Mouse (Mus musculus) adipocyte (in vitro differentiated cells): ENCODE measurements around the gene Card11.

ENCODE experiments used
- DNase-seq: peaks from one replicate; pipeline ENCODE4 v3.0.0-alpha.2; 2016; ENCODE audit warnings: low spot score

The Card11 gene

GRCm38 (mm10) chr5:141000349-141000748, at the start of gene Card11:
Card11 (minus strand) TSS chr5:141000582.
- DNase-seq = no peak

- no peak for DNase-seq
Measured at GRCm38 (mm10) chr5:141047651-141048218, 47.4 kb upstream of the Card11 start.

- no peak for DNase-seq
Measured at GRCm38 (mm10) chr5:141044976-141045375, 44.6 kb upstream of the Card11 start.

- no peak for DNase-seq
Measured at GRCm38 (mm10) chr5:141043654-141044447, 43.5 kb upstream of the Card11 start.

GRCm38 (mm10) chr5:141042406-141042805, 42.0 kb upstream of the Card11 start:
- DNase-seq = no peak

GRCm38 (mm10) chr5:141040846-141041245, 40.5 kb upstream of the Card11 start:
- no peak for DNase-seq

GRCm38 (mm10) chr5:141038342-141038741, 38.0 kb upstream of the Card11 start:
- DNase-seq = no peak

GRCm38 (mm10) chr5:141035346-141035745, 35.0 kb upstream of the Card11 start:
- DNase-seq = no peak

- DNase-seq = no peak
Measured at GRCm38 (mm10) chr5:141034301-141034700, 33.9 kb upstream of the Card11 start.

- DNase-seq = no peak
Measured at GRCm38 (mm10) chr5:141033001-141033400, 32.6 kb upstream of the Card11 start.

GRCm38 (mm10) chr5:141029364-141029763, 29.0 kb upstream of the Card11 start:
- DNase-seq = no peak

GRCm38 (mm10) chr5:141025635-141026034, 25.3 kb upstream of the Card11 start:
- no peak for DNase-seq

- DNase-seq = no peak
Measured at GRCm38 (mm10) chr5:141024435-141024834, 24.1 kb upstream of the Card11 start.

GRCm38 (mm10) chr5:141017927-141018700, 17.7 kb upstream of the Card11 start:
- DNase-seq = no peak

- no peak for DNase-seq
Measured at GRCm38 (mm10) chr5:141016082-141016481, 15.7 kb upstream of the Card11 start.

GRCm38 (mm10) chr5:141014216-141014615, 13.8 kb upstream of the Card11 start:
- DNase-seq = no peak

GRCm38 (mm10) chr5:141013465-141013864, 13.1 kb upstream of the Card11 start:
- DNase-seq = no peak

- no peak for DNase-seq
Measured at GRCm38 (mm10) chr5:141005491-141005890, 5.1 kb upstream of the Card11 start.

GRCm38 (mm10) chr5:141004078-141004763, 3.8 kb upstream of the Card11 start:
- no peak for DNase-seq

GRCm38 (mm10) chr5:140999178-140999672, 1.2 kb downstream of the Card11 start:
- DNase-seq = no peak

GRCm38 (mm10) chr5:140997767-140998166, 2.6 kb downstream of the Card11 start:
- no peak for DNase-seq
